Mouse (Mus musculus) left cerebral cortex, adult 9 months (tissue): ENCODE results near the gene Lamtor3.
"Not testable (repeated sequence)": the region's sequence is repeated elsewhere in the genome, so short reads cannot be mapped to it uniquely, and the experiment has no call there.

Source experiments
- DNase-seq, 2 experiments: peaks; one replicate each; pipeline ENCODE4 v3.0.0; 2022; ENCODE audit warnings: low spot score in 2 of 2

Gene Lamtor3

DNA sequence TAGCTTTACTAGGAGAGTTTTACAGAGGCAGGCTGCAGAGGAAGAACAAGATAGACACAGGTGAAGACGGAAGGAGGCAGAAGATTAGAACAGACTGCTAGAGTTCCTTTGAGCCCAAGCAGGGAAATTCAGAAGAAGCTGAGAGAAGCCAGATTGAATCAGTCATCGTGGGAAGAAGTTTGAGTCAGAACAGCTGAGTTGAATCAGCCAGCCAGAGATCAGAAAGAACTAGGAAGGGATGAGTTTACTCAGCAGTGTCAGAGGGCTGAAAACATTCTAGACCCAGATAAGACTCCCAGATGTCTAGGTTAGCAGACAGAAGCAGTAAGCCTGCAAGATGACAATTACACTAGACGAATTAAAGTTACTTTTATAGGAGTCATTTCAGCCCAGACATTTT, 15.7 kb downstream of the Lamtor3 start:
- no peak for DNase-seq

DNA sequence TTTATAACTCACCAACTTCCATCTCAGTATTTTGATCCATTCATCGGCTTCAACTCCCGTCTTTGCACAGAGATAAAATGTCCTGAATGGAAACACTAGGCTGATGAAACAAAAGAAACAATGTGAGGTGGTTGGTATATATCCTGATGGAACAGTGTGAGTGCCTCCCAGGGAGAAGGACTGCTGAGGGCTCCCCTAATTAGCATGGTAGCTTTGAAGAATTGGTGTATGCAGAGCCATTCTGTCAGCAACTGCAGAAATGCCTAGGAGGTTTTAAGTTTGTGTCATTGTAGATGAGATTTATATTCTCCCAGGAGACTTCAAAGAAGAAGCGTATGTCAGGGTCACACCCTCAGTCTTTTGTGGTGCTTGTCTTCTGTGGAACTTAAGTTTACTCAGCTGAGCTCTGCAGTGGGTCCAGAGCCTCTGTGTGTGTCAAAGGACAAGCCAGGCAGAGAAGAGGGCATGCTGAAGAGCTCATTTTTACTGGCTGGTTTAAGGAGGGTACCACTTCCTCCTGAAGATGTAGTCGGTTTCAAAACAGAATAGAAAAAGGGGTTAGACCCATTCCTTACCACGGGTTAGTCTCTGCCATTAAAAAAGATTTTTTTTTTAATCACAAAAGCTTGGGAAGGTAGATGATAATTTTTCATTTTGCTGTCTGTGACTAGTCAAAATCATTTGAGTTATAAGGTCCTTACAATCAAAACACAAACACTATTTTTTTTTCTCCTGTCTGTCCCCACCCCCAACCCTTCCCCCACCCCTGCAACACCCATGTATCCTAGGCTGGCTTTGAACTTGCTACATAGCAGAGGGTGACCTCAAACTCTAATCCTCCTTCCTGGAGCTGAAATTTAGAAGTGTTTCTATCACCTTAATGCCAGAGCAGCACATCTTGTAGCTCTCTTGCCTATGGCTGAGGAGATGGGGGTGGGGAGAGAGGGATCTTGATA, 17.5 kb downstream of the Lamtor3 start:
- DNase-seq = no peak

DNA sequence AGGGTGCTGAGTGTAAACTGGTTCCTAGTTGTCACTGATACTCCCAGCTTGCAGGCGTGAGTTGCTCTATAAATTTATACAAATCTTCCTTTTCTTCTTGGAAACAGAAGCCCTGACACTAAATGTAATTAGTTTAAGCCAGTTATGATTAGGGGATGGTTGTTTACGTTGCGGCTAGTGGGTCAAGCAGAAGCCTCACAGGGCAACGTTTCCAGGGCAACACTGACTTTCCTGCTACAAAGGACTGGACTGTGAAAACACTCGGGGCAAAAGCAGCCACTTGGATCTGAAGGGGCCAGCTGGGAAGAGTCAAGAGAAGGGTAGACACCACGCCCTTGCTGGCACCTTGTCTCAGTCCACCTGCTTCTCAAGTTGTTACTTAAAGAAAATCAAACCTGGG, 18.2 kb downstream of the Lamtor3 start:
- no peak for DNase-seq

DNA sequence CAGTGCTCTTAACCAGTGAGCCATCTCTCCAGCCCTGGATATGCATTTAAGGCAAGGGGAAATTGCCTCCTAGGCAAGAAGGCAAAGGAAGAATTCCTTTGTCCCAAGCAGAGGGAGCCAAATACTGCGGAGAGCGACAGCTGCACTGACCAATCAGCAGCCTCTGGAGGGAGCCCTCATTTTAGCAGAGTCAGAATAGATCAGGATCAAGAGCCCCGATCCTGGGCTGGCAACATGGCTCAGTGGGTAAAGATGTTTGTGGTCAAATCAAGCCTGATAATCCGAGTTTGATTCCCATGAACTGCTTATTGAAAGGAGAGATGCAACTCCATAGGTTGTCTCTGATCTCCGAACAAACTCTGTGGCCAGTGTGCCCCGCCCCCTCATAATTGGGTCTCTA, 20.3 kb downstream of the Lamtor3 start:
- DNase-seq = peak in 1 of 2 experiments; percentile 26

DNA sequence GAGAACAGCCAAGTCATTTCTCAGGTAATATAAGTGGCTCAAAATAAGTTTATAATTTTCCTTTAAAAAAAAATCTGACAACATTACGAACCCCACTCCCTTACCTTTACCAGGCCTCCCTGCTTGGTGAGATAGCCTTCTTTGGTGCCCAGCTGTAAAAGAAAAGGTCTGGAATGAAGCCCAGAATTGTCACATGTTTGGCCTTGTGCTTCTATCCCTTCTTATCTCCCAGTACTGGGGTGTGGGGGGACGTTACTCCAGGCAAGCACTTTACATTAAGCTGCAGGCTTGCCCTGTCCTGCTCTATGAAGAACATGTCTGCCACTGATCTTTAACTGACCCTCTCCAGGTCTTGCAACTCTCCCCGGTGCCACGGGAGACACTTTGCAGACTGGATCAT, 22.5 kb downstream of the Lamtor3 start:
- no peak for DNase-seq

DNA sequence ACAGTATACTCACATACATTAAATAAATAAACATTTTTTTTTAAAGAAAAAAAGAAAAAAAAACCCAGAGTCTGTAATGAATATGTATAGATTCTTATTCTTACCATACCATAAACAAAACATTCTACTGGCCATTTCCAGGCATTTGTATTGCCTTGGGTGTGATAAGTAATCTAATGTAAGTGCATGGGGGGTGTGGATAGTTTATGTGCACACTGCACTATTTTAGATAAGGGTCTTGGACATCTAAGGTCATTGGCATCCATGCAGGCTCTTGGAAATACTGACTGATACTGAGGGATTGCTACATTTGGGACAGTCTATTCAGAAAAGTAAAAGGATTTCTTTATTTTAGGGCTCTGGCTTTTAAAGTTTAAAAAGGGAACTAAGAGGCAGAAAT, 23.2 kb downstream of the Lamtor3 start:
- DNase-seq = no peak

DNA sequence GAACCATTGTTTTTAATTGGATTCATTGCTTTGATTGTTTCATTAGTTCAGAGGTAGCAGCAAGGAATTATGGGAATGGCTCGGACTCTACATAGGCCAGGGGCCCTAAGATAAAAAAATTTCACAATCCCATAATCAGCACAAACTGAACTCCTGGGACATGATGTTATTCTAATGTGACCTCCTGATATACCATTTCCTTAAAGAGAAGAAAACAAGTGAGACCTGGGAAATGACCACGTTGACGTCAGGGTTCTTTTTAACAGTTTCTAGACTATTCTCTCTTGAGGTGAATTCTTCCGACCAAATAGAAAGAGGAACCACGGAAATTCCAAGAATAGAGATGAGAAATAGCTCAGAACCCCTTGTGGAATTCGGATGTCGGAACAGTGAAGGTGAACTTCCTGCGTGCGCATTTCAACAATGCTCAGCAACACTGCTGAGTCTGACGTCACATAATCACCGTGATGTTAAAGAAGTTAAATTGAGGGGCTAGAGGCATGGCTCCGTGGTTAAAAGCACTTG, 23.9 kb downstream of the Lamtor3 start:
- no peak for DNase-seq

DNA sequence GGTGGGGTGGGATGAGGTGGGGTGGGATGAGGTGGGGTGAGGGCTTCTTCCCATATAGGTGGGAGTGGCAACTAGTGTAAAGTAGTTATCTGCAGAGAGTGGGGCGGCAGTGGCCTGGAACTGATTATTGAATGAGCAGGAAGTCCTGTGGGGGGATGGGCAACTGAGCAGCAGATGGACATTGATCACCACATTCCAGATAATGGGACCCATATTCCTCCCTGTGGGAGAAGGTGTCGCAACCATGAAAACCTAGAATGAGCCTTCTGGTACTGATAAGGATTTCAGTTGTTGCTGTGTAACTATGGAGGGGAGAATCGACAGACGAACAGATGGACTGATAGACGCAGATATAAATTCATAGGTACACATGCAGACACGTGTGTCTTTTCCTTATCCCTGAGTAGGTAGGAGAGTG, 25.4 kb downstream of the Lamtor3 start:
- no peak for DNase-seq

DNA sequence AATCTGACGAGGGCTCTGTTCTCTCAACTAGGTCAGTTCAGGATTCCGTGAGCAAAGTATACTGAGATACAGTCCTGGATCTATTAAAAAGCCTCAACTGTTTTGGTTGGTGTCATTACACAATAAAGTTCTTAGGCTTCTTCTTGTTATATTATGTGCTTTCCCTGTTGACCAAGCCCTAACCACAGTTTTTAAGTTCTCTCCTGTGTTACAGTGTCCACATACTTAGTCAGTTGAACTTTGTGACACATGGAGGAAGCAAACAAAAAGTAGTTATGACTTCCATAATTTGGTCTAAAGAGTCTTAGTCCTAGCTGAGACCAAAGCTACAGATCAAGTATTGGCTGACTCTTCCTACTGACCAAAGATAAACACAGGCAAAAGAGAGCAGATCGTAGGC, 28.5 kb downstream of the Lamtor3 start:
- no peak for DNase-seq

DNA sequence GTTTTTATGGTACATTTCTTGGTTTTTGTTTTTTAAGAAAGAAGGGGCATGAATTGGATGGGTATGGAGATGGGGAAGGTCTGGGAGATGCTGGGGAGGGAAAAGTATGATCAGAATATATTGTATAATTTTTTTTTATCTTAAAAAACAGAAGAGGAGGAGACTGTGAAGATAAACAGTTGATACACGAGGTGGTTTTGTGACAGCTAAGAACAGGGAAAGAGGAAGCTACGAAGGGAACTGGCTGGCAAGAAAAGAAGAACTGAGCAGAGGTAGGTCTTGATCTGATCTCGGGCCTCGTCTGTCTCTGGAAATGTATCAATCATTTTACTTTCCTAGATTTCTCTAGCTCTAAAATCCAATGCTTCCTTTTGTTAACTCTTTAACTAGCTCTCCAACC, 29.2 kb downstream of the Lamtor3 start:
- DNase-seq = no peak

DNA sequence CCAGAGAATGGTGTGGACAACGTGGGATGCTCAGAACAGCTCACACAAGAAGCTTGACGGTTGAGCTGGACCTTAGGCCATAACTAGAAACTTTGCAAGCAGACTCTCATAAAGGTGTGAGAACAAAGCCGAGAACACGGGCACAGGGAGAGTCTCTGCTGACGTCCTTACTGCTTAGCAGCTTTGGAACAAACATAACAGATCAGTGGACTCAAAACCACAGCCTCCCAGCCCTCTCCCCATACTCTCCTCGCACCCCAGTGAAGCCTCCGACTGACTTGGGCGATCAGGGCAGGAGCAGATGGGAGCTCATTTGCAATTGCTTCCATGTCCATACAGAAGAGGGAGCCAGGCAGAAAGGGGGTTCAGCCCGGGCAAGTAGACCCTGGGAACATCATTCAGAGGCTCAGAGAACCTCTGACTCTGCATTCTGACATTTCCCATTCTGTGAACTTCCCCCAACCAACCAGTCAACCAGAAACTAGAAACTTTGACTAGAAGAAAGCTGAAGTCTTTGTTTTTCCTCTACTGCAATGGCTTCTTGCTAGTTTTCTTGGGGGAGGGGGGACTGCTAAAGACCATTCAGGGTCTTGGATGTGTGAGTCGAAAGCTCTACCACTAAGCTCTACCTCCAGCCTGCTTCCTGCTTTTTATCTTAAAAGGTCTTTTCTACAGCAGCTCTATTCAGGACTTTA, 32.0 kb downstream of the Lamtor3 start:
- no peak for DNase-seq

DNA sequence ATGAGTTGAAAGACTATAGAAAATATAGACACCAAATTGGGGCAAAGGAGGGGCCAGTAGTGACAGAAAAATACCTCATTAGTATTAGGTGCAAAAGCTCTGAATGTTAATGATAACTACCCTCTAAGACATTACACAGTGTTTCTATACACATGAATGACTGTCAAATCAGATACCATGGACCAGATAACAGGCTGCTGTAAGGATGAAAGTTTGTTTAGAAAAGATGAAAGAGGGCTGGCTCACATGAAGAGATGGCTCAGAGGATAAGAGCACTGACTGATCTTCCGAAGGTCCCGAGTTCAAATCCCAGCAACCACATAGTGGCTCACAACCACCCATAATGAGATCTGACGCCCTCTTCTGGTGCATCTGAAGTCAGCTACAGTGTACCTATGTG, 33.0 kb downstream of the Lamtor3 start:
- DNase-seq = not testable (repeated sequence)

DNA sequence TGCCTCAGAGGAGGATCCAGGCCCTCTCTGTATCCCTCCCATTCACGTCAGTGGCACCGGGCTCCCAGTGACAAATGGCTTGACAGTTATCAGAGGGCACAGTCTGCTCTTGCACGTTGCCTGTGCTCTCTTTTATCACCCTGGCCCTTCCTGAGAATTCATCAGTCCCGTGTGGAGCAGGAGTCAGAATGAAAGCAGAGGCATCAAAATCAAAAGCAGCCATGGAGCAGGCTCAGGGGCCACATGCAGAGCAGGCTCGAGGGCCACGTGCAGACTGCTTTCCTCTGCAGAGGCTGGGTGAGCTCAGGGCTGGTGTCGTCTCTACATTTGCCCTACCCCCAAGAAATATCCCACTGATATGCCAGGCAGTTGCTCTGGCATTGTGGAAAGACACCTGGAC, 33.5 kb downstream of the Lamtor3 start:
- no peak for DNase-seq

DNA sequence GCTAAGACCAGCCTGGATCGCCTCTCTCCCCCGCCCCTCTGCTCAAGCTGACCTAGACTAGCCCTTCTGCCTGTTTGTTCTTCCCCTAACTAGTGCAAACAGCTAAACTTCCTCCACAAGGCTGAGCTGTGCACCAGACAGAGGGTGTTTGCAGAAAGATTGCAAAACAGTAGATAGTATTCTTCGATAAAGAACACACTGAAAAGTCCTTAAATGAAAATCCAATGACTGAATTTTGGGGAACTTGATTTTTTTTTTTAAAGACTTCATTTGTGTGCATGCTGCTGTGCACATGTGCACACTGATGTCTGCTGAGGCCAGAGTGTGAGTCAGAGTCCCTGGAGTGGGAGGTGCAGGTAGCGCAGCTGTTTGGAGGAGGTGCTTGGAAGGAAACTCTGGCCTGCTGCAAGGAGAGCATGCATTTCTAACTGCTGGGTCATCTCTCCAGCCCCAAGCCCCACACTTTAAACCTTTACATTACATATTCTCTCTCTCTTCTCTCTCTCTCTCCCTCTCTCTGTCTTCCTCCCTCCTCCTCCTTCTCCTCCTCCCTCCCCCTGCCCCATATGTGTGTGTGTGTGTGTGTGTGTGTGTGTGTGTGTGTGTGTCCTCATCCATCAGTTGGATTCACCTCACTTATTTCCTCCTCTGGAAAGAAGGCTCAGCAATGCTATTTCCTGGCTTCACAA, 34.1 kb downstream of the Lamtor3 start:
- peak in 1 of 2 experiments; percentile 47 for DNase-seq

DNA sequence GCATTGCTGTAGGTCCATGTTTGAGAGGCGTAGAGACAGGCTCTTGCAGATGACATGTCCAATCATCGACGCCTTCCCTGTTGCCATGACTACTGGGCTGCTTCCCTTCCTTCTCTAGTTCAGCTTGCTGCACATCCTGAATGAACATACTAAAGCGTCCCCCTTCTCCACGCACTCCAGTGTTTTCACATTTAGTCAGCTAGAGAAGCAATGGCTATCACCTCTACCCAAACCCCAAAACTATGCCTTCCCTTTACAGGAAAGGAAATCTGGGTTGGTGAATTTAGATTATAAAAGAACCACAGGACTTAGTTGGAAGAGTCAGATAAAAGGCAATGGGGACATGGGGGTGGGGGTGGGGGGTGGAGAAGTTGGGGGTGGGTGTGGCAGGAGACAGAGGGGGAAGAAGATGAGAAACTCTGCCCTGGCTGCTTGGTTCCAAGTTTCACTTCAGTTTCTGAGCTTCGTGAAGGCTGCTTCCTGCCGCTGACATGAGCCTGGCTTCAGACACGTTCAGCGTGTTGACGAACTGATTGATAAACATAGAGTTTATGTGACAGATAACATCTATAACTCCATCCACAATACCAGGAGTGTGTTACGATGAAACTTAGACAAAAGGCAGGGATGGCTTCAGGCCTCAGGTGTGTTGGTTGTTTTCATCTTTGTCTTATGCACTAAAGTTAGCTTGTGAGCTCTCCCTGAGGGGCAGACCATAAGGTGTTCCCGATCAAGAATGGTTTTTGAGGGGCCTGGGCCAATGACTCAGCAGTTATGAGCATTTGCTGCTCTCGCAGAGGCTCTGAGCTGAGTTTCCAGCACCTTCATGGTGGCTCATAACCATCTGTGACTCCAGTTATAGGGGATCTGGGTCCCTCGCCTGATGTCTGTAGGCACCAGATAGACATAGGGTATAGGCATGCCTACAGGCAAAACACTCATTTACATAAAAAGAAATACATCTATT, 34.9 kb downstream of the Lamtor3 start:
- DNase-seq = peak; percentile 73 to 76

DNA sequence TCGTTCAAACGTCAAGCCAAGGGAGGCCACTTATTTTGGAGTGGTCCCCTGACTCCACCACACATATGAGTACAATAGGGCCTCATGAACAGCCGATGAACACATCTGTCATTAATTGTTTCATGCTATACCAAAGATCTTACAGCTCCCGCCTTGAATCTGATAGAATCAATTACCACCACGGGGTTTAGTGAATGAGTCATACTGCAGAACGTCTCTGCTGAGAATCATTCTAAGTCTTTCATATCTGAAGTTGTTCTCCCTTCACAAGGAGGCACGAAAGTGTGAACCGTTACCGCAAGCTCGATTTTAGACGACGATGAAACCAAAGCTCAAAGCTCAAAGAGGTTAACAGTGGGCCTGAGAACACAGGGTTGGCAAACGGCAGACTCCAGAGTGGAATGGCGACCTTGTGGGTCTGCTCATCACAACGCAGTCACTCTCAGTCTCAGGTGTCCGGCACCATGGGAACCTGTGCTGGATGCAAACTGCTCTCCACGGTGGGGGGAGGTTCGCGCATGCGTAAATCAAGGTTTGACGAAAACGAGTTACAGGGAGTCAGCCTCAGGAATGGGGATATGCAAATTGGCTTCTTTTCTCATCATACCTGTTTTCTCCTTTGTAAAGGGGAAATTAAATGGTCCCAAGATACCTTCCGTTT, 36.1 kb downstream of the Lamtor3 start:
- DNase-seq = no peak

DNA sequence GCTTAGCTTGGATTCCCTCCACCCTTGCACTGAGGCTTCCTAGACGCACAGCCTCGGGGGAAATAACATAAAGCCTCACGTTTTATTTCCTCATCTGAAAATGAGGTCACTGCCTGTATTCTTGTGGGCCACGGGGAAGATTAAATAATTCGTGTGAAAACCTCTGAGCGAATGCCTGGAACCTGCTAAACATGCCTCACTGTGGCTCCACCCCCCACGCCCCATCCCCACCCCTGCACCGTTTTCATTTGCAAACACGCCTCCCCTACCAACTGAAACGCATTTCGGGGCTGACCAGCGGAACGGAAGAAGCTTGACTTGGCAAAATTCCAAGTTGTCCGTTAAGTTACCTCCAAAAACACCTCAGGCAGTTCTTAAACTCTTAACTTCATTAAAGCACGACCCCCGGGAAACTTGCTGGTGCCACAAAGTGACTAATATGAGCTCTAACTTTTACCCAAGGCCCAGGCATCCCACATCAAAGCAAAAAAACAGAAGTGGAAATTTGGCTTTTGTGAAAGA, 37.3 kb downstream of the Lamtor3 start:
- DNase-seq = no peak

DNA sequence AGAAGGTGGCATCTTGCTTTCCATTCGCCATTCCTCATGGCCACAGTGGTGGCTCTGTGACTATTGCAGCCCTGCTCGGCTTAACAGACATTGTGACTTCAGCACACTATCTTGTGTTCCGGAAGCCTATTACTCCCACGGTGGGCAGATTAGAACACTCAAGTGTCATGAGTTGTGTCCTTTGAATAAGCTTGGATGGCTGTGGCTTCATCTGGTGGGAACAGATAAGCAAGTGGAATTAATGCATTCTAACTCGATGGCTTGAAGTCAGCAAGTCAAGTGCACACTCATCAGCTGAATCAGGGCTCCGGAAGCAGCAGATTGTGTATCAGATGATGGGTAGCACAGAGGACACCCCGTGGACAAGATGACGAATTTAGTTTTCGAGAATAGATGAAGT, 39.6 kb downstream of the Lamtor3 start:
- no peak for DNase-seq

DNA sequence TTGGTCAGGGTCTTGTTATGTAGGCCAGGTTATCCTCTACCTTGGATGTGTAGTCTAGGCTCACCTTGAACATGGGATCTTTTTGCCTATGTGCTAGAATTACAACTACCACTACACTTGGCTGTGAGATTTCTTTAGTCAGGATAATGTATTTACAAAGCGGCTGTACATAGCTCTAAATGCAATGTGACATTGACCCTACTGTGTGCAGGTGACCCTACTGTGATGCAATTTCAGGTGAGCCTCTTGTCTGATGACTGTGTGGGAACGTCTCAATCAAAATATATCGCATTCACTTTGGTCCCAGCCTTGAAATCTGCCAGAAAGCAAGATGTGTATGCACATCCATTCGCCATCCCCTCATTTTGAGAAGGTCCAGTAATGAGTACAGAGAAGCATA, 40.0 kb downstream of the Lamtor3 start:
- DNase-seq = no peak

DNA sequence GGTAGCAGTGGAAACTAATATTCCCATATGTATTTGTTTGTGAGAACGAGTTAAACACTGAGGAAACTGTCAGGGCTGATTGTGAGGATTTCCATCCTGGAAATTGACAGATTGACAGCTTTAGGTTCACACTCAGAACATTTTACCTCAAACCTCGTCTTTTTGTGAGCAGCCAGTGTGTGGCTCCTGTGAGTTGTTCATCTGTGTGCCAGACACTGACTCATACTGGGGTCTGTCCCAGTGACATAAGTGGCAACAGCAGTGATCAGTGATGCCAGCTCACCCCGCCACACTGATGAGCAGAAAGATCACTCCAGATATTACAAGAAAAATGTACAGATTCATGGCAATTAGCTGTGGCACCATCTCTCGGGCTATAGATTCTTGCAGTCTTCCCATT, 41.1 kb downstream of the Lamtor3 start:
- no peak for DNase-seq
